Mouse (Mus musculus): Measurements from ENCODE around the gene Relt. TPM values are rescaled to one million over a fixed set of nuclear protein-coding genes. Genes with fewer than 3 reads are reported as not detected.
A peak's percentile ranks its signal among the peaks of the same experiment; 100 is the strongest.
"Not testable (repeated sequence)": the region's sequence is repeated elsewhere in the genome, so short reads cannot be mapped to it uniquely, and the experiment has no call there.

The Relt gene
- polyA plus RNA-seq, 1 experiment: 12.4 TPM

GRCm38 (mm10) chr7:100847131-100847530 is 16.1 kb downstream of the Relt start:
- no peak for DNase-seq (ENCODE audit: extremely low spot score in 1 of 2, low spot score in 1 of 2)

GRCm38 (mm10) chr7:100846033-100846432 is 17.2 kb downstream of the Relt start:
- DNase-seq (ENCODE audit: extremely low spot score in 1 of 2, low spot score in 1 of 2): not testable (repeated sequence)

- peak in 1 of 2 experiments; percentile 59 for DNase-seq (ENCODE audit: extremely low spot score in 1 of 2, low spot score in 1 of 2)
Observed at GRCm38 (mm10) chr7:100845412-100845811, 17.8 kb downstream of the Relt start.

GRCm38 (mm10) chr7:100845026-100845400 is 18.2 kb downstream of the Relt start:
- DNase-seq (ENCODE audit: extremely low spot score in 1 of 2, low spot score in 1 of 2): no peak

- DNase-seq (ENCODE audit: extremely low spot score in 1 of 2, low spot score in 1 of 2): no peak
Observed at GRCm38 (mm10) chr7:100844385-100845025, 18.7 kb downstream of the Relt start.

GRCm38 (mm10) chr7:100843866-100844265 is 19.4 kb downstream of the Relt start:
- DNase-seq (ENCODE audit: extremely low spot score in 1 of 2, low spot score in 1 of 2): no peak

- DNase-seq (ENCODE audit: extremely low spot score in 1 of 2, low spot score in 1 of 2): no peak
Observed at GRCm38 (mm10) chr7:100842175-100842574, 21.1 kb downstream of the Relt start.

- DNase-seq (ENCODE audit: extremely low spot score in 1 of 2, low spot score in 1 of 2): no peak
Observed at GRCm38 (mm10) chr7:100841608-100842007, 21.6 kb downstream of the Relt start.

- DNase-seq (ENCODE audit: extremely low spot score in 1 of 2, low spot score in 1 of 2): no peak
Observed at GRCm38 (mm10) chr7:100840906-100841305, 22.3 kb downstream of the Relt start.

- DNase-seq (ENCODE audit: extremely low spot score in 1 of 2, low spot score in 1 of 2): no peak
Observed at GRCm38 (mm10) chr7:100839632-100840402, 23.4 kb downstream of the Relt start.

GRCm38 (mm10) chr7:100837701-100838100 is 25.5 kb downstream of the Relt start:
- no peak for DNase-seq (ENCODE audit: extremely low spot score in 1 of 2, low spot score in 1 of 2)

GRCm38 (mm10) chr7:100836657-100837056 is 26.6 kb downstream of the Relt start:
- DNase-seq (ENCODE audit: extremely low spot score in 1 of 2, low spot score in 1 of 2): no peak

GRCm38 (mm10) chr7:100835711-100836110 is 27.5 kb downstream of the Relt start:
- DNase-seq (ENCODE audit: extremely low spot score in 1 of 2, low spot score in 1 of 2): no peak

- DNase-seq (ENCODE audit: extremely low spot score in 1 of 2, low spot score in 1 of 2): no peak
Observed at GRCm38 (mm10) chr7:100835168-100835567, 28.1 kb downstream of the Relt start.

- DNase-seq (ENCODE audit: extremely low spot score in 1 of 2, low spot score in 1 of 2): no peak
Observed at GRCm38 (mm10) chr7:100833859-100834258, 29.4 kb downstream of the Relt start.

GRCm38 (mm10) chr7:100828549-100828948 is 34.7 kb downstream of the Relt start:
- DNase-seq (ENCODE audit: extremely low spot score in 1 of 2, low spot score in 1 of 2): no peak

GRCm38 (mm10) chr7:100824661-100825060 is 38.6 kb downstream of the Relt start:
- no peak for DNase-seq (ENCODE audit: extremely low spot score in 1 of 2, low spot score in 1 of 2)

- no peak for DNase-seq (ENCODE audit: extremely low spot score in 1 of 2, low spot score in 1 of 2)
Observed at GRCm38 (mm10) chr7:100818401-100819064, 44.7 kb downstream of the Relt start.

- DNase-seq (ENCODE audit: extremely low spot score in 1 of 2, low spot score in 1 of 2): no peak
Observed at GRCm38 (mm10) chr7:100817442-100817760, 45.8 kb downstream of the Relt start.

- peak; percentile 59 to 78 for DNase-seq (ENCODE audit: extremely low spot score in 1 of 2, low spot score in 1 of 2)
Observed at GRCm38 (mm10) chr7:100816759-100817441, 46.3 kb downstream of the Relt start.

- no peak for DNase-seq (ENCODE audit: extremely low spot score in 1 of 2, low spot score in 1 of 2)
Observed at GRCm38 (mm10) chr7:100815900-100816570, 47.2 kb downstream of the Relt start.
